Mouse (Mus musculus): ENCODE results near the gene Olfr1201. TPM values are rescaled to one million over a fixed set of nuclear protein-coding genes. Genes with fewer than 3 reads are reported as not detected.

Gene Olfr1201
- polyA plus RNA-seq (2012; rRNA removed; ENCODE audit: low replicate concordance), result not detected in 2 replicates

GRCm38 (mm10) chr2:88792736-88793135 is at the start of gene Olfr1201:
TSS of gene Olfr1201 (plus strand) at chr2:88793036.

GRCm38 (mm10) chr2:88751270-88751669 is 41.6 kb upstream of the Olfr1201 start, which contains the start of gene Olfr1198:
TSS of gene Olfr1198 (minus strand) at chr2:88751370.

GRCm38 (mm10) chr2:88760369-88760768 is 32.5 kb upstream of the Olfr1201 start, which contains the start of gene Olfr1199:
TSS of gene Olfr1199 (minus strand) at chr2:88760469.

GRCm38 (mm10) chr2:88770388-88770787 is 22.4 kb upstream of the Olfr1201 start, which contains the start of gene Olfr1200:
TSS of gene Olfr1200 (minus strand) at chr2:88770488.

GRCm38 (mm10) chr2:88814196-88814595 is 21.4 kb downstream of the Olfr1201 start, which contains the start of gene Olfr1202:
TSS of gene Olfr1202 (plus strand) at chr2:88814496.

GRCm38 (mm10) chr2:88829437-88829836 is 36.6 kb downstream of the Olfr1201 start, which contains the start of gene Olfr1205:
TSS of gene Olfr1205 (plus strand) at chr2:88829737.

Other genes starting within 250 kb of the Olfr1201 start
- gene Olfr1188, start 236.1 kb upstream of the Olfr1201 start, polyA plus RNA-seq (2012; rRNA removed; ENCODE audit: low replicate concordance), result not detected in 2 replicates
- not detected in 2 replicates for gene Olfr1189, start 206.6 kb upstream of the Olfr1201 start, polyA plus RNA-seq (2012; rRNA removed; ENCODE audit: low replicate concordance)
- not detected in 2 replicates for gene Olfr1191-ps1, start 152.5 kb upstream of the Olfr1201 start, polyA plus RNA-seq (2012; rRNA removed; ENCODE audit: low replicate concordance)
- gene Olfr1192-ps1, start 144.5 kb upstream of the Olfr1201 start, polyA plus RNA-seq (2012; rRNA removed; ENCODE audit: low replicate concordance), result not detected in 2 replicates
- not detected in 2 replicates for gene Olfr1193, start 117.4 kb upstream of the Olfr1201 start, polyA plus RNA-seq (2012; rRNA removed; ENCODE audit: low replicate concordance)
- not detected in 2 replicates for gene Olfr1195, start 103.8 kb upstream of the Olfr1201 start, polyA plus RNA-seq (2012; rRNA removed; ENCODE audit: low replicate concordance)
- not detected in 2 replicates for gene Olfr1196, start 88.4 kb upstream of the Olfr1201 start, polyA plus RNA-seq (2012; rRNA removed; ENCODE audit: low replicate concordance)
- not detected in 2 replicates for gene Olfr1197, start 60.7 kb upstream of the Olfr1201 start, polyA plus RNA-seq (2012; rRNA removed; ENCODE audit: low replicate concordance)
- gene Olfr1198, start 41.7 kb upstream of the Olfr1201 start, polyA plus RNA-seq (2012; rRNA removed; ENCODE audit: low replicate concordance), result not detected in 2 replicates
- not detected in 2 replicates for gene Olfr1199, start 32.6 kb upstream of the Olfr1201 start, polyA plus RNA-seq (2012; rRNA removed; ENCODE audit: low replicate concordance)
- gene Olfr1200, start 22.5 kb upstream of the Olfr1201 start, polyA plus RNA-seq (2012; rRNA removed; ENCODE audit: low replicate concordance), result not detected in 2 replicates
- gene Olfr1202, start 21.5 kb downstream of the Olfr1201 start, polyA plus RNA-seq (2012; rRNA removed; ENCODE audit: low replicate concordance), result not detected in 2 replicates
- gene Olfr1205, start 36.7 kb downstream of the Olfr1201 start, polyA plus RNA-seq (2012; rRNA removed; ENCODE audit: low replicate concordance), result not detected in 2 replicates
- not detected in 2 replicates for gene Olfr1204, start 56.3 kb downstream of the Olfr1201 start, polyA plus RNA-seq (2012; rRNA removed; ENCODE audit: low replicate concordance)
- gene Olfr1206, start 70.2 kb downstream of the Olfr1201 start, polyA plus RNA-seq (2012; rRNA removed; ENCODE audit: low replicate concordance), result not detected in 2 replicates
- gene Olfr1208, start 109.3 kb downstream of the Olfr1201 start, polyA plus RNA-seq (2012; rRNA removed; ENCODE audit: low replicate concordance), result not detected in 2 replicates
- gene Olfr1209, start 122.1 kb downstream of the Olfr1201 start, polyA plus RNA-seq (2012; rRNA removed; ENCODE audit: low replicate concordance), result not detected in 2 replicates
- not detected in 2 replicates for gene Olfr1211, start 145.1 kb downstream of the Olfr1201 start, polyA plus RNA-seq (2012; rRNA removed; ENCODE audit: low replicate concordance)
- not detected in 2 replicates for gene Olfr1212, start 160.9 kb downstream of the Olfr1201 start, polyA plus RNA-seq (2012; rRNA removed; ENCODE audit: low replicate concordance)
- gene Gm13762, start 187.2 kb downstream of the Olfr1201 start, polyA plus RNA-seq (2012; rRNA removed; ENCODE audit: low replicate concordance), result not detected in 2 replicates
- not detected in 2 replicates for gene Olfr1214, start 199.6 kb downstream of the Olfr1201 start, polyA plus RNA-seq (2012; rRNA removed; ENCODE audit: low replicate concordance)
- not detected in 2 replicates for gene Olfr1215, start 213.9 kb downstream of the Olfr1201 start, polyA plus RNA-seq (2012; rRNA removed; ENCODE audit: low replicate concordance)
- gene Olfr1216, start 225.3 kb downstream of the Olfr1201 start, polyA plus RNA-seq (2012; rRNA removed; ENCODE audit: low replicate concordance), result not detected in 2 replicates
- not detected in 2 replicates for gene Olfr1217, start 239.0 kb downstream of the Olfr1201 start, polyA plus RNA-seq (2012; rRNA removed; ENCODE audit: low replicate concordance)